Mouse (Mus musculus) cerebellum, adult 11 months (tissue): ENCODE results near the gene Hes6.

Source experiments
- DNase-seq: peaks from one replicate; pipeline ENCODE4 v3.0.0; 2022

Hes6 gene

DNA sequence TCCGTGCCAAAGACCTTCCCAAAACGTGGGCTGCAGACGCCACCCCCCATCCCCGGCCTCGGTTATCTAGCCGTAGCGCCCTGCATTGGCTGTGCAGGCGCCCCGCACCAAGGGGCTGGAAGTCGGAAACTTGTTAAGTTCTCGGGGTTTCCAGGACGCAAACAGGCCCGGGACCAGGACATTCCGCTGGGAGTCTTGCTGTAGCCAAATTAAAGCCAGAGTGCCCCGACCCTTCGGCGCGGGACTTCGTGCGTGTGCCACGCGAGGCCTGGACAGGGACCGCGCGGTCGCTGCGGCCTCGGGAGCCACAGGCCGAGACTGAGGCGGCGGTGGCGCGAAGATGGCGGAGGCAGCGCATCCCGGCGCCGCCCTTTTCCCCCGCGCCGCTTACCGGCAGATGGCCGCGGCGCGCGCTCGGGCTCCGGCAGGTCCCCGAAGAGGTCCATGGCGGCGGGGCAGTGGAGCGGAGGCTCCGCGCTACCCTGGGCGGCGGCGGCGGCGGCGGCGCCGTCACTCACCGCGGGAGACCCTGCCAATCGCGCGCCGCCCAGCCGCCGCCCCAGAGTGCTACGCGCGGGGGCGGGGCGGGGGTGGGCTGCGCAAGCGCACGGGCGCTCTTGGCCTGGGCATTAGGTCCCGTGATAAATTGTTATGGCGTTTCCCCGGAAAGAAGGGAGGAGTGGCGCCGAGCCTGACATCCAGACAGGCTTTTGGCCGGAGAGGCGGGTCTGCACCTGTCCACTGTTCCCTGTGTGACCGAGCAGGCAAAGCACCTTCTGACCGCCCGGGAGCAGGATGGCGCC is 15.4 kb downstream of the Hes6 start, which contains the start of gene Ilkap:
Ilkap (minus strand) TSS at position 556 of the 803 bp plus-strand sequence.
- peak; percentile 82 for DNase-seq

DNA sequence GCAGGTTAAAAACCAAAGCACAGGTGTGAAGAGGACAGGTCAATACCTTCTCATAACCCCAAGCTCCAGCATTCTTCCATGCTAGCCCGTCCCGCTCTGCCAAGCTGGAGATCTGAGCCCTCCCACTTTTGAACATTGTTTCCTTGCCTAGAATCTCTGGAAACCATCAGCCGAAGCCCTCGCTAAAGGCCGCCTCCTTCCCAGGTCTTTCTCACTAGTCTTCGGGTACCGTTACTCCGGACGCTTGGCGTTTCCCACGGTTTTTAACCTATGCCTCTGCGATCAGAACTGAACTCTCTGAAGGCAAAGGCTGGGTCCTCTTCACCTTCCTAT is 15.9 kb downstream of the Hes6 start:
- DNase-seq: no peak

DNA sequence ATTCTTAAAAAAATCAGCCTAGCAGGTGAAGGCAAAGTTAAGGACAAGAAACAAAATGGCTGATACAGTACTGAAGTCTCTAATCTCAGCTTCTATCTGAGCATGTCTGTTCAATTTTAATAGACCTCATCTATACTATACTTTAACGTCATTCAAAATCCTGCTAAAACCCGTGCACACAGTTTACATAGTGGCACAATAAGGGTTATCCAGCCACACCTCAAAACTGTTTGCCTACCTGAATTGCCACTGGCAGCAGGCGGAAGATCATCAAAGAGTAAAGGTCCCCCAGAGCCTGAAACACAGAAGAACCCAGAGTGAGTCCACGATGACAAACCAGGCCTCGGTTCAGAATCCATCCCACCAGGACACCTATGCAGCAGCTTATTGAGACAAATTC is 23.5 kb downstream of the Hes6 start:
- no peak for DNase-seq

DNA sequence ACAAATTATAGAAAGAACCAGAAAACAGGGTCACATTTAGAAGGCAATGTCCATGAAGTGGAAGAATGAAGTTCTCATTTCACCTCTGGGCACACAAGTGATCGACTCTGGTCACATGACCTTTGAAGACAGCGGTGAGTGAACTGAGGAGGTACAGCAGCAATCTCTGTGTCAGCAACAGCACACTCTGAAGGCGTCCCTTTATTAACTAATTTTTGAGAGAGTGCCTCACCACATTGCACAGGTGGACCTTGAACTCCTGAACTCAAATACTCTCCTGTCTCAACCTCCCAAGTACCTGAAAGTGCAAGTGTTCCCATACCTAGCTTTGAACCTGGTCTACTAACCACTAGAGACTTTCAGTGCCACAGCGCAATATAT is 32.8 kb downstream of the Hes6 start:
- no peak for DNase-seq

DNA sequence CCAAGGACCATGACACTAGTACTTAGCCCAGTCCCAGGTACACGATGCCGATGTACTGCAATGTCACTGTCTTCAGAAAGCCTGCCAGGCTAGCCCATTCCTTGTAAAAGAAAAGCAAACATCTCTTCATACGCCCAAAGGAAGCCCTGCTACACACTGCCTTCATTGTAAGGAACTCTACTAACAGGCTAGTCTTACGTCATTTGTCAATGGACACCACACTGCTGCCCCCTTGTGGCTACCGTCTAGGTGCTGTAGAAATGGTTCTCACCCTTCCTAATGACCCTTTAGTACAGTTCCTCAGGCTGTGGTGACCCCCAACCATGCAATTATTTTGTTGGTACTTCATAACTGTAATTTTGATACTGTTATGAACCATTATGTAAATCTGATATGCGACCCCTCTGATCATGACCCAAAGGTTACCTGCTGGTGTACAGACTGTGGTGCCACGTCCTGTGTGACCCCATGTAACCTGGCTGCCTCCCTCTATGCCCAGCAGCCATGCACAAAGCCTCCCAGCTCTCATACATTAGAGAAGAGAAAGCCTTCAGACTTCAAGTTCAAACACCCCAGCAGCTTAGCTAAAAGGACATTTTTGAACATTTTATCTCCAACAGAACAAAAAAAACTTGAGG is 33.3 kb downstream of the Hes6 start:
- DNase-seq: peak; percentile 53

DNA sequence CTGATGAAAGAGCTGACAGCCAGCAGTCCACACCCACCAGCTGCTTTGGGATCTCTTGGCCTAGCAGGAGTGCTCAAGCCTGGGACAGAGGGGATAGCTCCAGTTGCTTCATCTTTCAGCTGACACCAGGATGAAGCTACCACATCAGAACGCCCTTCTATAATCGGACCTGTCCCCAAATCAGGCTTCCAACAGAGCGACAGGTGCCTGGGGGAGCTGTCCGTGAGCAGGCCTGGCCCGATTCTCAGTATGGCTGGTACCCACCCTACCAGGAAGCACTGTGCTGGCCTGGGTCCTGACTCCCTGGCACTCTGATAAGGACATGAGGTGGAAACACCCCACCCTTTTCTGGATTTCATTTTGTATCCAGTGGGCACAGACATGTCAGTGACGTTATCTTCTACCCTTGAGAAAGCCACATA is 40.4 kb downstream of the Hes6 start:
- no peak for DNase-seq

DNA sequence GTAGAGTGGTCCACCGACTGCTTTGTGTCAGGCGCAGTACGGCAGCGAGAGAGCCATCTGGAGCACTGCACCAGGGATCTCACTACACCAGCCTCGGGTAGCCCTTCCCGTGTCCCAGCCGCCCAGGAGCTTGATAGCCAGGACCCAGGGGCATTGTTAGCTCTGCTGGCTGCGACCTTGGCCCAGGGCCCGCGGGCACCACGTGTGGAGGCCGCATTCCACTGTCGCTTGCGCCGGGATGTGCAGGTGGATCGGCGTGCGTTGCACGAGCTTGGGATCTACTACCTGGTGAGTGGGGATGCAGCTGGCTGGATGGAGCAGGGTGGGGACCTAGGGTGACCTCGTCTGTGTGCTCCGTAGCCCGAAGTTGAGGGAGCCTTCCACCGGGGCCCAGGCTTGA is 43.8 kb downstream of the Hes6 start:
- no peak for DNase-seq

DNA sequence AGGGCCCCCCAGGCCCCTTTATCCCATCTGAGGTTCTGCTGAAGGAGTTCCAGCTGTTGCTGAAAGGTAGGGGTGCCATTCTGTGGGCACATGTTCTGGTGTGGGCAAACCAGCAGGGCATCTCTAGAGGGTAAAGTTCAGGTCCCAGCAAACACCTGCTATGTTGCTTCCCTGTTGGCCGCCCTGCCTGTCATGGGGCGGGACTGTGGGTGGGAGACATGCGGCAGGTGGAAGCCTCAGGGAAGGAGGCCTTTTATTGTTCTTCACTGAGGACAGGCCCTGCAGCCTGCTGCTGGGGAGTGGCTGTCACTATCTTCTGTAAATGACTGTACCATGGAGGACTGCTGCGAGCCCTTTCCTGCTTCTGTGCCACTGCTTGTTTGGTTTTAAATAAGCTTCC is 44.4 kb downstream of the Hes6 start:
- DNase-seq: no peak

DNA sequence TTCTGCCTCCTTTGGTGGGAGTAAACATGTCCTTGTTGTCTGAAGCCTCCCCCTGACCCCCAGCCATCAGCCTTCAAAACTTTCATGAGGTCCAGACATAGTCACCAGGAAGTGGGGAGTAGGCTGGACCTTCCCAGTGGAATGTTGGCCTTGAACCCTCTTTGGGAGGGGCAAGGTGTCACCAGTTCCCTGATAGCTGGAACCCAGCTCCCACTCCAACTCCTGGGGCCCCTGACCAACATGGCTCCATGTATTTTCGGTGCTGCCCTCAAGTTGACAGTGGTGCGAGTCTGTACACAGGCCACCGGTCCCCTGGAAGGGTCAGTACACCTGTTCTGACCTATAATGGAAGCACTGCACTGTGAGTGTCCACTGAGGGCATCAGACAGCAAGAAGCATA is 46.5 kb downstream of the Hes6 start:
- no peak for DNase-seq

DNA sequence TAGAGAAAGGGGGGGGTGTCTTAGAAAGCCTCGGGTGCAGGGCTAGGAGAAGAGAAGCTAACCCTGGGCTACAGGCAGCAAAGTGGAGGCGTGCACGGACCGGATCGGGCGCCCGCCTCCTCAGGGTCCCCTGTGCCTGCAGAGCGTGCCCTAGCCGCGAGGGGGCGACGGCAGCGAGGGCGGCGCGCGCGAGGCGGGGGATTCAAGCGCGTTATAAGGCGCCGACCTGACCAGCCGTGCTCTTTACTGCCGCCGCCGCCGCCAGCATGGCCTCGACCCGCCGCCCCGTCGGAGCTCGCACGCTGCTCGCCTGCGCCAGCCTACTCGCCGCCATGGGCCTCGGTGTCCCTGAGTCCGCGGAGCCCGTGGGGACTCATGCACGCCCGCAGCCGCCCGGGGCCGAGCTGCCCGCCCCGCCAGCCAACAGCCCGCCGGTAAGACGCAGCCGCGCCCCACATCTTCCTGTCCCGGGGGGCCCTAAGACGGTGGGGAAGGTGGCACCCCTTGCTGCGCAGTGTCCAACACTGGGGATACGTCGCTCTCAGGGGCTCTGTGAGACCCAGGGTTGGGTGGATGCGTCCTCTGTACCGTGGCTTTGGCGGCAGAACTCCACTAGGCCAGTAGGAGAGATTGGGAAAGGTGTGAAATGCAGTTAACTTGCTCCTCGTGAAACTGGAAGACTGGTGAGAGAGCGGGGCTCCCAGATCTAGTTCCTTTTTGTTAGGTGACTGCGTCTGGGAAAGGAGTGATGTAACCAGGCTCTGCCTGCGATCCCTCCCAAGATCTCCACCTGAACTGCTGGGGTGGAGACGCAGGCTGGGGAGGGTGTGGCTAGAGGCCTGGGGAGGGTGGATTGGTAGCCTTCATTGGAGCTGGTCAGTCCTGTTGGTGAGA is 47.4 kb downstream of the Hes6 start, which contains the start of gene Erfe:
Erfe (plus strand) TSS at position 216 of the 894 bp plus-strand sequence.
- peak; percentile 12 for DNase-seq

DNA sequence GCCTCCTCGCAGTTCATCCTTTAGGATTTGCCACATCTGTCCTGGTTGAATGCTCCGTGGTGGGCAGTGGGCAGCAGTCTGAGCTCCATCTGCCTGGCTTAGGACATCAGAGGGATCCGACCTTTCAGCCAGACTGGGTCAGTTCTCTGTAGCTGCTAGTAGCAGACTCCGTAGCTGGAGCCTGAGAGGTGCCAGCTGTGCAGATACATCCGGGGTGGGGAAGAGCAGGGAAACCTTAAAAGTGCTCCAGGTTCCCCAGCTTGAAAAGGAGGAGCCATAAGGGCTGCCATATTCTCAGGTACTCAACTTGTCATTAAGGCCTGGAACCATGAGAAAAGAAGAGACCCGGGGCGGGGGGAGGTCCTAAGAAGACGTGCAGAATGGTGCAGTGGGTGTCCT is 48.0 kb downstream of the Hes6 start:
- DNase-seq: no peak

DNA sequence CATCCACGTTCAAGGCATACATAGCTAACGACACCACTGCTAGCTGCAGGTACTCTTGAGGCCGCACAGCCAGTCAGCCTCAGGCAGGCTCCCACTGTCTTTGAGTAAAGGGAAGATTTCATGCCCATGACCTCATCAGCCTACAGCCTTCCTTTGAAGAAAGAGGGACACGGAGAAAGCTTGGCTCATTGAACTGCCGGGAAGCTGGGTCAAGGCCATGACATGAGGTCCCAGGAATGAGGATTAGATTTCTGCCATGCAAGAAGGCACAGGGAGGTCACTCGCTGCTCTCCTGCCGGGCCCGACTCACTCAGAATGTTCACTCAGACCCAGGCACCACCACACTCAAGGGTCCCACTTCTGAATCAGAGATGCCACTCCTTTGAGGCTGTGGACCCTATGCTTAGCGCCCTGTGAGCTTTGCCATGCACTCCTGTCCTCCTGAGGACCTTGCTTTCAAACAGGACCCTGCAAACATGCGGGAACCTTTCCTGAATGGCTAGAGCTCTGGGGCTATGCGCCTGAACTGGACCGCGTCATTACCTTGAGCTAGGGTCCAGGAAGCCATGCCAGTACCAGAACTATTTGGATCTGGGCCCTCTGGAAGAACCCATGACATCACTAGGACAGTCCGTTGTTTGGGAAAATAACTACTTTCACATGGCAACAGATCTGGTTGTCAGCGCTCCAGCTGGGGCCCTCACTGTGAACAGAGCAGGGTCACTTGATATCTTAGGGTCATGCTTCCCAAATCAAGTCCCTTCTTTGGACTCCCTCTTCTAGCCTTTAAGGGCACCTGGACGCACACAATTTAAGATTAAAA is 48.8 kb downstream of the Hes6 start:
- DNase-seq: no peak

DNA sequence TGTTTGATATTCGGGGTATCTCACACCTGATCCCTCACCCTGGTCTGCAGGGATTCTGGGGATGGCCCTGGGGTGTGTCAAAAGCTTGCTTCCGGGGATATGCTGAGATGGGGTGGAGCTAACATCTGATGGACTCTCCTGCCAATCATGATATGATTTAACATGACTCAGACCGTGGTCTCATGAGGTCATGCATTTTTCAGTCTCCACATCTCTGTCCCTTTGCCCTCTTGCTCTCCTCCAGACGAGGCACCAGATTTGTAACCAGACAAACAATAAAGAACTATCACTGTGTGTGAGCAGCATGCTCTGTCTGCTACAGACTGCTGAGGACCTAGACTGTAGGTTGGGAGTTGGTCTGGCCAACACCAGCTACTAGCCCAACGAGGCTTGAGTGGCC is 51.7 kb downstream of the Hes6 start:
- no peak for DNase-seq
